Mouse (Mus musculus) embryonic facial prominence, embryonic 11.5 days (tissue): ENCODE results near the gene Dars. TPM values are rescaled to one million over a fixed set of nuclear protein-coding genes. Genes with fewer than 3 reads are reported as not detected.
A peak's percentile ranks its signal among the peaks of the same experiment; 100 is the strongest.

ENCODE experiments used
- ATAC-seq: fragments of 200-750 bp; cut with Nextera tagmentation; replicated peaks from 2 replicates; pipeline ENCODE4 v1.8.0; 2017; ENCODE audit warnings: low read depth; ENCODE audit not compliant: insufficient number of reproducible peaks, low FRiP score, low TSS enrichment
- DNase-seq: peaks from one replicate; pipeline ENCODE4 v3.0.0-alpha.2; 2015; ENCODE audit warnings: low spot score
- H3K27ac ChIP-seq: fragments of 300-500 bp; sonication (generic); replicated peaks from 2 replicates; pipeline ENCODE4 v1.5.1; 2014; ENCODE audit warnings: mild to moderate bottlenecking, low read depth, low read length, control low read depth
- H3K27me3 ChIP-seq: fragments of 300-500 bp; sonication (generic); 2 replicates; pipeline ENCODE4 v1.6.1; 2014; ENCODE audit warnings: mild to moderate bottlenecking, low read length, moderate library complexity, mixed read lengths; ENCODE audit not compliant: control insufficient read depth, insufficient read depth
- H3K36me3 ChIP-seq: fragments of 300-500 bp; sonication (generic); replicated peaks from 2 replicates; pipeline ENCODE4 v1.6.1; 2014; ENCODE audit warnings: low read depth, mild to moderate bottlenecking, low read length, moderate library complexity, mixed read lengths; ENCODE audit not compliant: control insufficient read depth, insufficient read depth
- H3K4me1 ChIP-seq: fragments of 300-500 bp; sonication (generic); 2 replicates; pipeline ENCODE4 v1.6.1; 2014; ENCODE audit warnings: low read length, mixed read lengths; ENCODE audit not compliant: control insufficient read depth, insufficient read depth
- H3K4me2 ChIP-seq: fragments of 300-500 bp; sonication (generic); 2 replicates; pipeline ENCODE4 v1.6.1; 2014; ENCODE audit warnings: low read depth, mild to moderate bottlenecking, control low read depth, low read length, moderate library complexity
- H3K4me3 ChIP-seq: fragments of 300-500 bp; sonication (generic); 2 replicates; pipeline ENCODE4 v1.5.1; 2014; ENCODE audit warnings: low read depth, low read length, control low read depth
- H3K9ac ChIP-seq: fragments of 300-500 bp; sonication (generic); replicated peaks from 2 replicates; pipeline ENCODE4 v1.6.1; 2014; ENCODE audit warnings: mild to moderate bottlenecking, control low read depth, low read length
- H3K9me3 ChIP-seq: fragments of 300-500 bp; sonication (generic); replicated peaks from 2 replicates; pipeline ENCODE4 v1.6.1; 2016; ENCODE audit warnings: mild to moderate bottlenecking, low read length, inconsistent platforms, mixed read lengths; ENCODE audit not compliant: control insufficient read depth
- WGBS: fragments of 180-500 bp; shearing (Covaris S2); extraction: QIAGEN DNeasy Blood & Tissue Kit; methylation state at CpG from one replicate; pipeline ENCODE4 v1.1.7; 2014; 5-methylcytosine and 5-hydroxymethylcytosine counted together
- polyA plus RNA-seq: library from polyadenylated mRNA; unstranded; fragments of >200 nt; fragmentation: Nextera tagmentation; extraction: Ambion mirVana; gene quantifications from 2 replicates; pipeline ENCODE4 v1.2.1, GENCODE M21; 2014

Gene Dars
- polyA plus RNA-seq, 1 experiment from 2014 or later: 126 TPM

- Histone ChIP-seq H3K36me3 (no peaks in the 10 kb centered on the region), H3K4me1 (no peaks in the 10 kb centered on the region), H3K9me3 (no peaks in the 10 kb centered on the region), H3K4me3 (no peak overlapping the region), H3K4me2 (no peak overlapping the region), H3K9ac (no peak overlapping the region), H3K27ac (no peak overlapping the region), H3K27me3 (no peaks in the 10 kb centered on the region)
- ATAC-seq: 0 out of 2 replicates have a peak, but pooled peaks have one; percentile 5
- 86% methylated on average over 10 of the region's 10 CpGs for WGBS
- no peak for DNase-seq
Measured at GRCm38 (mm10) chr1:128456271-128456670, 39.1 kb upstream of the Dars start.

DNA sequence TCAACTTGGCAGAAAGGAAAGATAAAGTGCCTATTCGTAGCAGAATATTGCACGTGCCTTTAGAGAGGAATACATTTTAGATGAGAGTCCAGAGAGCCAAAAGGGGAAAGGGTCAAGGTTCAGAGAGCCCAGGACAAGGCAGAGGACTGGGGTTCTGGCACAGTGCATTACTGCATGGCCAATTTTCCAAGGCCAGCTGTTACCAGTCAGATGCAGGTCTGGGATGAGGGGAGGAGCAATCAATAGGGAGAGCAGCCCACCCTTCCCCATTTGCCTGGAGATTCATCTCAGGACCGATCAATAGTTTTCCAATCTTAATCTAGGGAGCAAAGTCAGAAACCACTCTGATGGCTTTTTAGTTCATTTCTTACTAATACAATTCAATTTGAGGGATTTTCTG is 35.0 kb upstream of the Dars start:
- Histone ChIP-seq H3K4me3 (no peak overlapping the region), H3K9me3 (no peaks in the 10 kb centered on the region), H3K36me3 (no peaks in the 10 kb centered on the region), H3K9ac (no peak overlapping the region), H3K4me1 (no peaks in the 10 kb centered on the region), H3K27ac (no peak overlapping the region), H3K4me2 (no peak overlapping the region), H3K27me3 (no peaks in the 10 kb centered on the region)
- WGBS: 81% methylated on average over 3 of the region's 3 CpGs
- ATAC-seq (no peak), DNase-seq (no peak)

DNA sequence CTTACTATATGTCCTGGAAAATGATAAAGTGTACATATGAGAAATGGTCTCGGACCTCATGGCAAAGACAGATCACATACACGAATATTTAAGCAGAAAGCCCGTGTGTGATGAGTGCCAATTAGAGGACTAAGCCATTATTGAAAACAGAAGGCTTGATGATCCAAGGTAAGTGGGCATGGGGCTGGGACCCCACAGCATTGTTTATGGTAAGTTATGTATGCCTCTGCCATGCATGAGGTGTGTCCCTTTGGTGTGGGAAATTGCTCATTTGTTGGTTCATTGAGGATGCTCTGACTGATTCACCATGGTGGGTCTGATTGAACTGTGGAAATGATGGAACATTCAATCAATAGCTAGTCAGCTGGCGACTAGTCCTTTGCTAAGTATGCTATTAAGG is 34.0 kb upstream of the Dars start:
- H3K27ac ChIP-seq: no peak overlapping the region
- H3K36me3 ChIP-seq: no peaks in the 10 kb centered on the region
- no peaks in the 10 kb centered on the region for H3K27me3 ChIP-seq
- WGBS: 78% methylated on average over 4 of the region's 4 CpGs
- ATAC-seq: no peak
- no peak for DNase-seq
- H3K4me3 ChIP-seq: no peak overlapping the region
- H3K9ac ChIP-seq: no peak overlapping the region
- no peak overlapping the region for H3K4me2 ChIP-seq
- H3K4me1 ChIP-seq: no peaks in the 10 kb centered on the region
- H3K9me3 ChIP-seq: no peaks in the 10 kb centered on the region

DNA sequence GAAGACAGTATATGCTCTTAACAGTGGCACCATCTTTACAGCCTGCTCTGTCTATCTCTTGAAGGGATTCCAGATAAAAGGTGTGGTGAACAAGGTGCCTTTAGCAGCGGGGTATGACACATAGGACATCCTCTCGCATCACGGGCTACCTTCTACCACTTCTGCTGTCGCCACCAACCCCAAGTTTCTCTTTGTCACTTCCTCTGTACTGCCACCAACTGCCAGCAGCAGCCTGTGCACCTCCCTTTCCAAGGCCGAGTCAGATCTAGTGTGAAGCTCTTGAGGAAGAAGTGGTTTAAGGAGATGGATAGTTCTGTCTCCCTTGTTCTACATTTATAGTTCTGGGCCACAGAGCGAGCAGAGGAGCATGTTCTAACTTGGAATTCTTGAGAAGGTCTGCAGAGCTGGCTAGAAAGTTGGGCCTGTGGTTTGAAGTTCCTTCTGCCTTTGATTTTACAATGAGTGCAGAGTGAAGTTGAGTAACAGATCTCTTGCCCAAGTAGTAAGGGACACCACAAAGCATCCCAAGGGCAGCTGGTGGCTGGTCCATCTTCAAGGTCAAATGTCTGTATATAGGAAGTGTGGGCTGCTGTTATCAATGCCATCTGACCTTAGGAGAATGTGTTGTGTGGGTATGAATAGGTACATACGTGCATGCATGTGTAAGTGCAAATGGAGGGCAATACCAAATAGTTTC is 30.2 kb upstream of the Dars start:
- H3K4me3 ChIP-seq: no peak overlapping the region
- DNase-seq (no peak), ATAC-seq (no peak)
- no peaks in the 10 kb centered on the region for H3K36me3 ChIP-seq
- no peak overlapping the region for H3K4me2 ChIP-seq
- no peaks in the 10 kb centered on the region for H3K27me3 ChIP-seq
- no peaks in the 10 kb centered on the region for H3K9me3 ChIP-seq
- H3K27ac ChIP-seq: no peak overlapping the region
- no peaks in the 10 kb centered on the region for H3K4me1 ChIP-seq
- WGBS: 76% methylated on average over 7 of the region's 7 CpGs
- H3K9ac ChIP-seq: no peak overlapping the region

DNA sequence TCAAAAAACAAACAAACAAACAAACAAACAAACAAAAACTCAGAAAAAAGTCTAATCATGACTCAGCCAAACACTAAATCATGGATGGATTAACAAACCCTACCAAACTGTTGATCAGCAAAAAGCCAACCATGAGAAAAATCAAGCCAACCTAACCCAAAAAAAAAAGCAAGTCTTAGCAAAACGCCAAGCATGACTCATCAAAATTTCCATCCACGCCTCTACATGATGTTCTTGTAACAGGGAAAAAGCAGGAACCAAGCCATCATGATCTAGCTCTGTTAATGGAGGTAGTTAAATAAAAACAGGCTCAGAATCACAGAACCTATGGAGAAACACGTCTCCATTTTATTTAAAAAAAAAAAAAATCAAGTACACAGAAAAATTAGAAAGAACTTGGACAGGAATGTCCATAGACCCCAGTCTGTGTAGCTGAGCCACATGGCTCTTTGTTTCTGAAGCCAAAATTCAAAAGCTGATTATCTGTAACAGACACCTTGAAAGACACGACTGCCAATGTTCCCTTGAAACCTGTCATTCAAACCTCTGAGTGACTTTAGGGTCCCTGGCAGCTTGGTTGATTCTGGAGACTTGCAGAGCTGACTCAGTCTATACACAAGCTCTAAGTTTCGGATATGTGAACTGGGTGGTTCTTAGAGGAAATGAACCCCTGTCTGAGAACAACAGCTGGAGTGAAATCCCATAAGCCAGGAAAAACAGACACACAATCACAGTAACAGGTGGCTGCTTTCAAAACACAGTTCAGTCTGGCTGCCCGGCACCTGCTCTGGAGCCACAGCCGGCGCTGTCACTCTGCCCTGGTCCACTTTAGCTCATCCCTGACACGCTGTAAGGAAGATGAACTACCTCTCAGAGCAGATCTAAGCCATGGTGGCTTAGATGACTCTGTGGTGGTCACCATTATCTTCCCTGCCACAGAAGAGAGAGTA is 27.0 kb upstream of the Dars start:
- no peaks in the 10 kb centered on the region for H3K27me3 ChIP-seq
- H3K9me3 ChIP-seq: no peaks in the 10 kb centered on the region
- no peak overlapping the region for H3K4me3 ChIP-seq
- WGBS: 62% methylated on average over 9 of the region's 9 CpGs
- H3K27ac ChIP-seq: no peak overlapping the region
- no peak overlapping the region for H3K4me2 ChIP-seq
- no peak overlapping the region for H3K9ac ChIP-seq
- no peak for DNase-seq
- no peak for ATAC-seq
- no peaks in the 10 kb centered on the region for H3K4me1 ChIP-seq
- no peaks in the 10 kb centered on the region for H3K36me3 ChIP-seq

DNA sequence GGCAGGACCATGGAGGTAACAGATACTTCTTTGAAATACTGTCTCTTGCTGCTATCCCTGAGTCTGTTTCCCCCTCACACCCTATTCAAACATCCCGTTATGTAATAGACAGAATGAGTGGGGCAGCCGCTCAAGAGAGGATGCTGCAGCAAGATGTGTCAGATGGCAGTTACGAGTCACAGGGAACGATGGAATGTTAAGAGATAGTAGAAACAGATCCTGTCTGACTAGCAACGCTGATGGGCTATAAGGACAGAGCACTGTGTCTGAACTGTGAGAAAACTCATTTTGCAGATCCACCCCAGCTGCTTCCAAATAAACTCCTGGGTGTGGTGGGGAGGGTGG is 23.9 kb upstream of the Dars start:
- Histone ChIP-seq H3K9ac (no peak overlapping the region), H3K27ac (no peak overlapping the region), H3K4me2 (no peak overlapping the region), H3K36me3 (no peaks in the 10 kb centered on the region), H3K4me3 (no peak overlapping the region), H3K9me3 (no peaks in the 10 kb centered on the region), H3K27me3 (no peaks in the 10 kb centered on the region), H3K4me1 (no peaks in the 10 kb centered on the region)
- ATAC-seq: no peak
- DNase-seq: no peak
- WGBS: 21% methylated on average over 5 of the region's 5 CpGs

- 35% methylated on average over 16 of the region's 16 CpGs for WGBS
- ATAC-seq: no peak
- H3K36me3 ChIP-seq: no peaks in the 10 kb centered on the region
Measured at GRCm38 (mm10) chr1:128440386-128441128, 23.4 kb upstream of the Dars start.

More at GRCm38 (mm10) chr1:128440386-128441128, 23.4 kb upstream of the Dars start:
- Histone ChIP-seq H3K27ac (no peak overlapping the region), H3K4me1 (no peaks in the 10 kb centered on the region), H3K27me3 (no peaks in the 10 kb centered on the region), H3K4me3 (no peak overlapping the region), H3K9me3 (no peaks in the 10 kb centered on the region), H3K9ac (no peak overlapping the region), H3K4me2 (no peak overlapping the region)
- no peak for DNase-seq
